Mouse (Mus musculus): ENCODE measurements around the gene Haao.

DNA sequence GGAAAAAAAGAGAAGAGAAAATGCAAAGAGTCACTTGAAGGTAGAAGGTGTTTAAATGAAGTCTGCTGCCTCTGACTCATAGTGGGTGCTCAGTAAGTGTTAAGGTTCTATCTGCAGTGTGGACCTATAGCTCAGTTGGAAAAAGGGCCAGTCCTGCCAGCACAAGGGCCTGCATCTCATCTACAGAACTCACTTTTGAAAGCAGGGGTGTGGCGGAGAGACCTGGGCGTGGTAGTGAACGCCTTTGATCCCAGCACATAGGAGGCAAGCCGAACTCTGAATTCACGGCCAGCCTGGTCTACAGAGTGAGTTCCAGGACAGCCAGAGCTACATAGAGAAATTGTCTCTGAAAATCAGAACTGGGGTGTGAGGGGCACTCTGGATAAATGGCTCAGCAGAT, 37.5 kb downstream of the Haao start:
- TF ChIP-seq HCFC1 (IDR thresholded peaks at IDR 0.05; ENCODE audit: borderline replicate concordance, insufficient read depth, low read length): no peak
- TF ChIP-seq MAFK (IDR thresholded peaks at IDR 0.05; ENCODE audit: insufficient read depth, low read depth, low read length): no peak
